Mouse (Mus musculus) ES-E14 (cell line): ENCODE measurements around the gene Teddm2.

Experiments used
- CHD2 ChIP-seq: IDR thresholded peaks from 2 replicates; pipeline ENCODE4 v1.6.1; 2014; ENCODE audit warnings: mild to moderate bottlenecking, low read depth, low read length, inconsistent platforms
- HCFC1 ChIP-seq: IDR thresholded peaks from 2 replicates; pipeline ENCODE4 v1.6.1; 2012; ENCODE audit warnings: low read length, inconsistent platforms, borderline replicate concordance; ENCODE audit not compliant: insufficient read depth
- MAFK ChIP-seq: IDR thresholded peaks from 2 replicates; pipeline ENCODE4 v1.6.1; 2014; ENCODE audit warnings: mild to moderate bottlenecking, low read depth, low read length, inconsistent platforms; ENCODE audit not compliant: insufficient read depth
- ZC3H11A ChIP-seq: IDR thresholded peaks from 2 replicates; pipeline ENCODE4 v1.6.1; 2012; ENCODE audit warnings: low read depth, mild to moderate bottlenecking, inconsistent platforms, low read length, borderline replicate concordance
- ZNF384 ChIP-seq: IDR thresholded peaks from 2 replicates; pipeline ENCODE4 v1.6.1; 2012; ENCODE audit warnings: low read depth, low read length, inconsistent platforms

DNA sequence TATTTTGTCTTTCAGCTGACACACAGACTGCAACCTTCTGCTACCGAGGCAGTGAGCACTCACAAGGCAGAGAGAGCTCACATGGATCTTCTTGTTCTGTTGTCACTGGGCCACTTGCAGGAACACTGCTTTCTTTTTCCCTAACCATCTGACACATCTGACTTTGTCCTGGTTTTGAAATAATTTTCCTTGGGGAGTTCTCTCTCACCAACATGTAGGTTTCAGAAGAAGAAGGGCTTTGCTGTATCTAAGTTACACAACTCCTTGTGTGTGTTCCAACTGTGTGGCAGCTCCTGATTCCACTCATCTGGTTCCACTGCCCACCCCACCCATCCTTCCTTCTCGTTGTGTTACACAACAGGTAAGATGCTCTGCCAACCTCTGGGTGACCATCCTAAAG lies 6.3 kb downstream of the Teddm2 start:
- TF ChIP-seq ZNF384 (no peak), HCFC1 (no peak), ZC3H11A (no peak), MAFK (no peak), CHD2 (no peak)
